Mouse (Mus musculus): ENCODE data around the gene Kif18b. TPM values are rescaled to one million over a fixed set of nuclear protein-coding genes. Genes with fewer than 3 reads are reported as not detected.

Gene Kif18b
- polyA plus RNA-seq, 1 experiment = 72.3 TPM

DNA sequence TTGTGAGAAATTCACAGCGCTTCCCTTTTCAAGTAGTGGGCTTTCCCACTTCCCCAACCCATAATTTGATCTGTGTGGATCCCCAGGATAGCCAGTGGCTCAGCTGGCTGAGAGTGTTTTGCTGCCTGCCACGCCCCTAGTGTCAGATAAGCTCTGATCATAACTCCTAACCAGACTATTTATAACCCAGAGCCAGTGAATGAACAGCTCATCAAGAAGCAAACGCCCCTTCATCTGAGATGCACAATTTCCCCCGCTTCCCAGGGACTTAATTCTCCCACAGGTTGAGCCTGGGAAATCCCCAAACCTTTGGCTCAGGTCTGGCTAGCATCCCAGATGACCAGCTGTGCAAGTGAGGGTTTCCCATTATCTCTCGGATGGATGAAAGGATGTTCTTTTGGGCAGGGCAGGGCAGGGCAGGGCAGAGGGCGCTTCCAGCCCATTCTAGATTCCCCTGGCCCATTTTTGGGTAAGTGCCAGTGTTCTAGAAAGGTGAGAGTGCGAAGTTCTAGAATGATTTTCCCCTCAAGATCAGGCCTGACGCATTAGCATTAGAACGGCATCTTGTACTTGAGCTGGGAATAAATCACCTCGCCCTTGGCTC is 40.2 kb downstream of the Kif18b start, which contains the start of gene Fam187a:
TSS of gene Fam187a (plus strand) at position 554 of the 604 bp plus-strand sequence.
- no peaks in the 10 kb centered on the region for H3K9me3 ChIP-seq (replicated peaks; ENCODE audit: control insufficient read depth, insufficient read depth, low read length, poor library complexity, severe bottlenecking)
- H3K4me3 ChIP-seq (ENCODE audit: low read depth, low read length) = peak within 1 kb of the TSS; percentile 10; the same call in 1 of the 2 replicates
- H3K9ac ChIP-seq (ENCODE audit: low read depth, poor library complexity, severe bottlenecking) = peak within 1 kb of the TSS; percentile 30; the same call in 1 of the 2 replicates
- no peak for TF ChIP-seq POLR2A (IDR thresholded peaks at IDR 0.05; ENCODE audit: insufficient read depth, low read length)
- TF ChIP-seq EP300 (IDR thresholded peaks at IDR 0.05; ENCODE audit: insufficient read depth, low read depth, low read length) = no peak
- no peak for TF ChIP-seq CTCF (IDR thresholded peaks at IDR 0.05; ENCODE audit: low read depth, low read length)
- no peaks in the 10 kb centered on the region for H3K4me1 ChIP-seq (ENCODE audit: control insufficient read depth, insufficient read depth, low read length)
- H3K36me3 ChIP-seq (ENCODE audit: control insufficient read depth, insufficient read depth, low read length, poor library complexity, severe bottlenecking) = no peaks in the 10 kb centered on the region
- H3K27me3 ChIP-seq (ENCODE audit: control insufficient read depth, insufficient read depth, low read length, poor library complexity, severe bottlenecking) = no peaks in the 10 kb centered on the region
- no peak within 1 kb of the TSS for H3K27ac ChIP-seq (ENCODE audit: insufficient read depth, low read length)

DNA sequence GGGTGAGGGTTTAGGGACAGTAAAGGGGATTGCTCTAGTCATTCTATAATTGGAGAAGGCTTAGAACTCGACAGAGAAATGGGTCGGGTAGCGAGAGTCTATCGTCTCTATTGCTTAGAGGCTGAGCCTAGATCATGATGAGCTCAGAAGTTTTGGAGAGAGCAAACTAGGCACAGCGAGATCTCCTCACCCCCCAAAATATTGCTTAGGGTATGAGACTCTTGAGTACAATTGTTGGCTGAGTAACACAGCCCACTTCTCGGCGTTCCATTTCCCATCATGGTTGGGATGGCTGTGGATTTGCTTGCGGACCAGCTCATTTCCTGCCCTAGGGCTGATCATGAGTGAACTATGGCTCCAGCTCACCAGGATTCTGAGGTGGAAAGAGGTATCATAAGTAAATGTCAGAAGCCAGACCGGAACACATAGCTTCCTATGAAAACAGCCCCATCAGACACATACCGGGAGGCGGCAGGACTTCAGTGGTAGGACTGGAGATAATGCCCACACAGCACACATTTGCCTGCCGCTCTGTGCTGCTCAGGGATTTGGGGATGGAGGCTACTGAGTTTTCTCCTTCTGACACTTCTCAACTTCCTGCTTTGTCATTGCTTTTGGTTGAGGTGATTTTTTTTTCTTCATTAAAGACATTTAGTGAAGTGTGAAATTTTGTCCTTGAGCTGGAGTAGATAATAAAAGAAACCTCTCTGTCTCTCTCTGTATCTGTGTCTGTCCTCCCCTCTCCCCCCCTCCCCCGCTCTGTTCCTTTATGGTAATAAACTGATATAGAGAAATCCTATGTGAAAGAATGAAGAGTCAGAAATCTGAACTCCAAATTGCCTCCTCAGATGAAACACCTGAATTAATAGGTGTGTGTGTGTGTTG is 43.4 kb downstream of the Kif18b start:
- peak overlapping the region; percentile 92 for H3K9ac ChIP-seq (ENCODE audit: low read depth, poor library complexity, severe bottlenecking)
- no peaks in the 10 kb centered on the region for H3K27me3 ChIP-seq (ENCODE audit: control insufficient read depth, insufficient read depth, low read length, poor library complexity, severe bottlenecking)
- no peak for TF ChIP-seq POLR2A (IDR thresholded peaks at IDR 0.05; ENCODE audit: insufficient read depth, low read length)
- no peak for TF ChIP-seq CTCF (IDR thresholded peaks at IDR 0.05; ENCODE audit: low read depth, low read length)
- TF ChIP-seq EP300 (IDR thresholded peaks at IDR 0.05; ENCODE audit: insufficient read depth, low read depth, low read length) = no peak
- H3K27ac ChIP-seq (ENCODE audit: insufficient read depth, low read length) = no peak overlapping the region
- H3K4me1 ChIP-seq (ENCODE audit: control insufficient read depth, insufficient read depth, low read length) = no peaks in the 10 kb centered on the region
- no peaks in the 10 kb centered on the region for H3K9me3 ChIP-seq (replicated peaks; ENCODE audit: control insufficient read depth, insufficient read depth, low read length, poor library complexity, severe bottlenecking)
- H3K4me3 ChIP-seq (ENCODE audit: low read depth, low read length) = peak overlapping the region; percentile 99
- peaks cover 13% of the 10 kb centered on the region for H3K36me3 ChIP-seq (ENCODE audit: control insufficient read depth, insufficient read depth, low read length, poor library complexity, severe bottlenecking)

DNA sequence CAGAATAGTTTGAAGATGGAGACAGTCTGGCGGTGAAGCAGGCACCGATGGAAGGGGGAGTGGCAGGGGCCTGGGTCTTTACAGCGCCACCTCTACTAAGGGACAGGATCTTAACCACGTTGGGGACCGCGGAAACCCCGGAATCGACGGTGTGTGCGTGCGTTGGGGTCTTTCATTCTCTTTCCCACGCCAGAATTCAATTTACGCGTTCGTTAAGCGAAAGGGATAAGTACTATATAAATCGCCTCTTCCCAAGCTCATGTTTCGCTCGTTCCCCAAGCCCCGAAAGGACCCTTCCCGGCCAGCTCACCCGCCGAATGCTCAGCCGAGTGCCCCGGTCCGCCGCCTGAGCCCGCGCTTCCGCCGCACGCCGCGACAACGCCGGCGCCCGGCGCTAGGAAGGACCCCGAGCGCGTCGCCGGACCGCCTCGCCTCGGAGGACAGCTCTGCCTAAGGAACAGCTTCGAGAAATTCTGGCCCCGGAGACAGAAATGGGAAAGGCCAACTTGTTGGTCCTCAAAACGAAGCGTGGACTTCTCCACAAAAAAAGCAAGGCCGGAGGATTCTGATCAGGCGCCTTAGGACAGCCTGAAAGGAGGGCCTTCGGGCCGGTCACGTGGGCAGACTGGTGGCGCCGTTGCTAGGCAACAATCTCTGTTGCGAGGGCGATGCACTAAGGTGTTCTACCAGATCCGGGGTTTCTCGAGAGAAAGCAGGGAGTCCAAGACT is 44.2 kb downstream of the Kif18b start, which contains the start of the genes Eftud2 and Ccdc103:
TSS of gene Eftud2 (minus strand) at position 401 of the 729 bp plus-strand sequence.
TSS of gene Ccdc103 (plus strand) at position 620 of the 729 bp plus-strand sequence.
- peaks cover 19% of the 10 kb centered on the region for H3K36me3 ChIP-seq (ENCODE audit: control insufficient read depth, insufficient read depth, low read length, poor library complexity, severe bottlenecking)
- H3K9me3 ChIP-seq (replicated peaks; ENCODE audit: control insufficient read depth, insufficient read depth, low read length, poor library complexity, severe bottlenecking) = no peaks in the 10 kb centered on the region
- TF ChIP-seq POLR2A (IDR thresholded peaks at IDR 0.05; ENCODE audit: insufficient read depth, low read length) (peak; percentile 72), CTCF (IDR thresholded peaks at IDR 0.05; ENCODE audit: low read depth, low read length) (no peak), EP300 (IDR thresholded peaks at IDR 0.05; ENCODE audit: insufficient read depth, low read depth, low read length) (no peak)
- no peaks in the 10 kb centered on the region for H3K27me3 ChIP-seq (ENCODE audit: control insufficient read depth, insufficient read depth, low read length, poor library complexity, severe bottlenecking)
- peak within 1 kb of the TSS; percentile 92 for H3K9ac ChIP-seq (ENCODE audit: low read depth, poor library complexity, severe bottlenecking)
- peak within 1 kb of the TSS; percentile 99 for H3K4me3 ChIP-seq (ENCODE audit: low read depth, low read length)
- H3K27ac ChIP-seq (ENCODE audit: insufficient read depth, low read length) = peak within 1 kb of the TSS; percentile 63
- no peaks in the 10 kb centered on the region for H3K4me1 ChIP-seq (ENCODE audit: control insufficient read depth, insufficient read depth, low read length)

DNA sequence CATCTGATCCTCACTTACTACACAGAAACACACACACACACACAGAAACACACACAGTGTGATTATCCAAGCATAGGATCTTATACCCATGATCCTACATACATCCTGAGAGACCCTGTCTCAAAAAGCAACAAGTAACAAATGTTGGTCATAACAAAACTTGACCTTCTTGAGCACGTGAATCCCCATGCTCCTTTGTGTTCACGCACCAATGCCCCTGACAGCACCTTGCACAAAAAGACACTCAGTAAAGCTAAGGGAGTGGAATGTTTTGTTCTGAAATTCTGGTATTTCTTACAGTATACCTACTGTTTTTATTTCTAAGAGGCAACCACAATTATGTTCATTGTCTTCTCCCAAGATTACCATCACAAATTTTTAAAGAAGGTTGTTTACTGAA is 45.4 kb downstream of the Kif18b start:
- TF ChIP-seq CTCF (IDR thresholded peaks at IDR 0.05; ENCODE audit: low read depth, low read length) (no peak), EP300 (IDR thresholded peaks at IDR 0.05; ENCODE audit: insufficient read depth, low read depth, low read length) (no peak), POLR2A (IDR thresholded peaks at IDR 0.05; ENCODE audit: insufficient read depth, low read length) (no peak)
- Histone ChIP-seq H3K27me3 (ENCODE audit: control insufficient read depth, insufficient read depth, low read length, poor library complexity, severe bottlenecking) (no peaks in the 10 kb centered on the region), H3K4me3 (ENCODE audit: low read depth, low read length) (no peak overlapping the region), H3K9me3 (replicated peaks; ENCODE audit: control insufficient read depth, insufficient read depth, low read length, poor library complexity, severe bottlenecking) (no peaks in the 10 kb centered on the region), H3K9ac (ENCODE audit: low read depth, poor library complexity, severe bottlenecking) (peak overlapping the region; percentile 92), H3K27ac (ENCODE audit: insufficient read depth, low read length) (no peak overlapping the region), H3K4me1 (ENCODE audit: control insufficient read depth, insufficient read depth, low read length) (no peaks in the 10 kb centered on the region), H3K36me3 (ENCODE audit: control insufficient read depth, insufficient read depth, low read length, poor library complexity, severe bottlenecking) (peaks cover 26% of the 10 kb centered on the region)

DNA sequence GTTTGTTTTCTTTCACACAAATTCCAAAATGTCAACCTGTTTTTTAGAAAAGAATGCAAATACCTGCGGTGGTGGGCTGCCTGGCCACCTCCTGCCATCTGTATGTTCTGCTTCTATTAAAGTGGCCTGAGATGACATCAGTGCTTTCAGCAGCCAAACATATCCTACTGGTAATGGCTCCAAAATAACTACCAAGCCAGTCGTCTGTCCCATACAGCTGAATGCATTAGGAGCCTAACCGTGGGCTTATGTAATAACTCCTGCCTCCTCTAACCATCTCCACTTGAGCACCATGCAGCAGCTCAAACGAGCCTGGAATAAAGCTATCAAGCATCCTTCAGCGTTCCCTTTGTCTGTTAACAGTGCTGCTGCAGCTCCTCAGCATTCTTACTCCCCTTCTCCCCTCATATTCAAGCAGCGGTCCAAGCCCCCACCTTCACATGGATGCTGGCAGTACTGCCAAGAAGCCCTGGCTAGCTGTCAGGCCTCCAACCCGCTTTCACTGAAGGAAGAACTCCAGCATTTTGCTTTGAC is 50.1 kb downstream of the Kif18b start:
- peaks cover 47% of the 10 kb centered on the region for H3K36me3 ChIP-seq (ENCODE audit: control insufficient read depth, insufficient read depth, low read length, poor library complexity, severe bottlenecking)
- H3K27ac ChIP-seq (ENCODE audit: insufficient read depth, low read length) = no peak overlapping the region
- TF ChIP-seq EP300 (IDR thresholded peaks at IDR 0.05; ENCODE audit: insufficient read depth, low read depth, low read length) (no peak), CTCF (IDR thresholded peaks at IDR 0.05; ENCODE audit: low read depth, low read length) (no peak), POLR2A (IDR thresholded peaks at IDR 0.05; ENCODE audit: insufficient read depth, low read length) (no peak)
- H3K27me3 ChIP-seq (ENCODE audit: control insufficient read depth, insufficient read depth, low read length, poor library complexity, severe bottlenecking) = no peaks in the 10 kb centered on the region
- H3K9me3 ChIP-seq (replicated peaks; ENCODE audit: control insufficient read depth, insufficient read depth, low read length, poor library complexity, severe bottlenecking) = no peaks in the 10 kb centered on the region
- no peak overlapping the region for H3K9ac ChIP-seq (ENCODE audit: low read depth, poor library complexity, severe bottlenecking)
- H3K4me1 ChIP-seq (ENCODE audit: control insufficient read depth, insufficient read depth, low read length) = no peaks in the 10 kb centered on the region
- no peak overlapping the region for H3K4me3 ChIP-seq (ENCODE audit: low read depth, low read length)
